Mouse (Mus musculus): ENCODE data around the gene Pcdh15.

DNA sequence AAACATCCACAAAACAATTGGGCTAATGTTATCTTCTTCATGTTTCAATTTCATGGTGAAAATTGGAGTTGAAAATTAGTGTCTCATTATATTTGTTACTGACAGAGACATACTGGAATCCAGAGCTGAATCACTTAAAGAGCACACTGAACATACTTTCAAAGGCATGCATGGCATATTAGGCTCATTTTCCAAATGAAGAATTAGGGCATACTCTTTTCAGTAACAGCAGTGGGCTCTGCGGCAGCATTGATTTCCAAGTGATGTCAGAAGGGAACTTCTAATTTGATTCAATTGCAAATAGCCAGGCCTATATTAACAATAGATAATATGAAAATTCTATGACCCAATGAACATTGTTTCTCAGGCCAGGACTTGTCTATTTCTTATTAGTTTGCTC, 568.4 kb downstream of the Pcdh15 start:
- TF ChIP-seq POLR2A (IDR thresholded peaks at IDR 0.05; ENCODE audit: low read depth, low read length) = no peak
- TF ChIP-seq CTCF (conservative IDR thresholded peaks at IDR 0.05; ENCODE audit: insufficient read depth, insufficient read length, low read depth, low read length) = no peak
